Mouse (Mus musculus) adrenal gland, adult (tissue): ENCODE measurements at regions not wholly inside any gene's neighbourhood (a gene's known extent, or its start where the extent isn't known, plus 50 kb on each side); places are given as distances from the start of the nearest gene placed in this dataset.
"Not testable (repeated sequence)": the region's sequence is repeated elsewhere in the genome, so short reads cannot be mapped to it uniquely, and the experiment has no call there.

Source experiments
- DNase-seq, 2 experiments: peaks; one replicate each; pipeline ENCODE4 v3.0.0; 2022 to 2023; ENCODE audit warnings: low spot score in 1 of 2; ENCODE audit not compliant: inconsistent age in 2 of 2

DNA sequence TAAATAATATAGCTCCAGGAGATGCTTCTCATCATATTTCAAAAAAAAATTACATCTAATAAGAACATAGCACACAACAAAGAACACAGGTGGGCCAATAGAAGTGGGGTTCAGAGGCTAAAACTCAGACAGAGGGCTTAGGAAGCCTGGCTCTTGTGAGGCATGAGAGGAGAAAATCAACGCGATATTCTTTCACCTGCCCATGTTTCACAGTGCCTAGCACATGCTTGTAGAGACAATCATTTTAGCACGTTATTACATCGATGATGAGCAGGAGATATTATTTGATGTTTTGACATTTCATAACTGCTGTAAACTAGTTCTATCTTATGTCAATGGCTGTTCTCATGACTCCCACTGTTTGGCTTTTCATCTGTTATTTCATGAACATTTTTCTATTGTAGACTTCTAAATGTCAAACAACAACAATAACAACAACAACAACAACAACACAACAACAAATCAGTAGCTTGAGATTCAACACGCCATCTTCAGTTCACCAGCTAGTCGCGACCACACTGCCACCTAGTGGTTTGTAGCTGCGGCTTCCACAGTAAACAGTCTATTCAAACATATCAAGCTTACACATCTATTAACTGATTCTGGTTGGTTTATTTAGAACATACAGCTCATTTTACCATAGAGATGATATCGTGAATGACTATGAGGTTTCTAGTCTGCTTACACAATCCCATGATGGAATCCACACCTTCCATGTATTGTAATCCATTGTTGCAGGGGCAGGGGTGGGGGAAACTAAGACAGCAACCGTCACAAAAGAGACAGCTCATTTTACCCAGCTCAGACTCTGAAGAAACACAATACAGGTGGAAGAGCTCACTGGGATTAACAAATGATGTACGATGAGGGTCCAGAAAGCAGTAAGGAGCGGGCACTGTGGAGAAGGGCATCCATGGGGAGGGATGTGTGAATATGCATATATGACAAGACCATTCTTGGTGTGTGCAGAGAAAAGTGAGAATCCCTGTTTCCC lies 60.5 kb upstream of the Tmem200a start:
- peak; percentile 49 to 78 for DNase-seq

- DNase-seq = no peak
These were observed 73.7 kb upstream of the Tmem200a start for GRCm38 (mm10) chr10:26152586-26152985.

GRCm38 (mm10) chr10:26158786-26159185 lies 70.7 kb upstream of the Samd3 start:
- no peak for DNase-seq

DNA sequence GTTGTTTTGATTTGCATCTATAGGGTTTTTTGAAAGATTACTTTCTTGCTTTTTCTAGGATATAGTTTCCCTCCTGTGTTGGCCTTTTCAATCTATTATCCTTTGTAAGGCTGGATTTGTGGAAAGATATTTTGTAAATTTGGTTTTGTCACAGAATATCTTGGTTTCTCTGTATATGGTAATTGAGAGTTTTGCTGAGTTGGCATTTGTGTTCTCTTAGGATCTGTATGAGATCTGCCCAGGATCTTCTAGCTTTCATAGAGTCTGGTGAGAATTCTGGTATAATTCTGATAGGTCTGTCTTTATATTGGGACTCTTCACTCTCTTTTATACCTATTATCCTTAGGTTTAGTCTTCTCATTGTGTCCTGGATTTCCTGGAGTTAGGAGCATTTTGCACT lies 68.4 kb upstream of the Samd3 start:
- DNase-seq = not testable (repeated sequence)

- DNase-seq = no peak
These were observed 65.0 kb upstream of the Samd3 start for GRCm38 (mm10) chr10:26164531-26164930.

DNA sequence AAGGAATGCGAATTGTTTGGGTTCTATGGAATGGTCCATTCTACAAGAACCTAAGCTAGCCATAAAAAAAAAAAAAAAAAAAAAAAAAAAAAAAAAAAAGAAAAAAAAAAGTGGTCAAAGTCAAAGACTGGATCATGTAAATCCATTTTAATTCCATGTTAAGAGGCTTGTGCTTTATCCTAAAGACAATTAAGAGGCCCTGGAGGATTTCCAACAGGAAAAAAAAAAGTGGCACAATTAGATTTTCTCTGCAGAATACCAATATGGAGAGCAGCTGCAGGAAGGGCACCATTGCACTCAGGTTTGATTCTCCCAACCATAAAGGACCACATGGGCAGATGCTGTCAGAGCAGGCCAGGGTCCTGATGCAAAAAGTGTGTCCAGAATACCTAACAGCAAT lies 51.9 kb upstream of the Samd3 start:
- DNase-seq = no peak

DNA sequence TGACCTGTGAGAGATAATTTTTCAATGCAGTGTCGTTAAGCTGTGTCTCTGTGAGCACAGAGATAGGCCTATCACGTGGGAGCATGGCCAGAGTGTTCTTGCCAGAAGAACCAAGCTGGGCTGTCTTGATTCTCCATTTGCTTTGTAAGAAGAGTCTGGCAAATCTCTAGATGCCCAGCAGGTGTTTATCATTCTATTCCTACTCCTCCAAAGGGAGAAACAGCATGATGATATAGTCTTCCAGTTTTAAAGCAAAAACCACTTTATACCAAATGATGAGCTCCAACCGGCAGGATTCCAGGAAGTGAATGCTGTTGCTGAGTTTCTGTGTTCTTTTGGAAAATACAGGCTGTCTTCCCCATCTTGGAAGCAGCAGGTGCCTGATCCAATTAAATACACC lies 51.2 kb upstream of the Samd3 start:
- no peak for DNase-seq
